Mouse (Mus musculus): ENCODE results near the gene Npas3. TPM values are rescaled to one million over a fixed set of nuclear protein-coding genes. Genes with fewer than 3 reads are reported as not detected.
"Not testable (repeated sequence)": the region's sequence is repeated elsewhere in the genome, so short reads cannot be mapped to it uniquely, and the experiment has no call there.

Npas3 gene
- not detected in 2 replicates for total RNA-seq (2017)

GRCm38 (mm10) chr12:53248101-53248727, at the start of gene Npas3:
Gene Npas3 (plus strand): TSS chr12:53248677.
- ATAC-seq (replicated peaks; ENCODE audit: low read depth, poor library complexity, severe bottlenecking) = no peak

- ATAC-seq (replicated peaks; ENCODE audit: low read depth, poor library complexity, severe bottlenecking) = no peak
Observed at GRCm38 (mm10) chr12:53217141-53217540, 31.3 kb upstream of the Npas3 start.

GRCm38 (mm10) chr12:53222742-53223141, 25.7 kb upstream of the Npas3 start:
- no peak for ATAC-seq (replicated peaks; ENCODE audit: low read depth, poor library complexity, severe bottlenecking)

GRCm38 (mm10) chr12:53227356-53227755, 21.1 kb upstream of the Npas3 start:
- ATAC-seq (replicated peaks; ENCODE audit: low read depth, poor library complexity, severe bottlenecking) = no peak

- no peak for ATAC-seq (replicated peaks; ENCODE audit: low read depth, poor library complexity, severe bottlenecking)
Observed at GRCm38 (mm10) chr12:53229419-53229818, 19.1 kb upstream of the Npas3 start.

- peak; percentile 33 for ATAC-seq (replicated peaks; ENCODE audit: low read depth, poor library complexity, severe bottlenecking)
Observed at GRCm38 (mm10) chr12:53246181-53246580, 2.3 kb upstream of the Npas3 start.

- peak; percentile 15; the same call in 1 of the 2 replicates for ATAC-seq (replicated peaks; ENCODE audit: low read depth, poor library complexity, severe bottlenecking)
Observed at GRCm38 (mm10) chr12:53246581-53247490, 1.6 kb upstream of the Npas3 start.

- ATAC-seq (replicated peaks; ENCODE audit: low read depth, poor library complexity, severe bottlenecking) = no peak
Observed at GRCm38 (mm10) chr12:53247491-53248035, 914 bp upstream of the Npas3 start.

GRCm38 (mm10) chr12:53248796-53249195, 319 bp downstream of the Npas3 start:
- ATAC-seq (replicated peaks; ENCODE audit: low read depth, poor library complexity, severe bottlenecking) = no peak

- ATAC-seq (replicated peaks; ENCODE audit: low read depth, poor library complexity, severe bottlenecking) = peak; percentile 31; the same call in 1 of the 2 replicates
Observed at GRCm38 (mm10) chr12:53251701-53252181, 3.3 kb downstream of the Npas3 start.

- no peak for ATAC-seq (replicated peaks; ENCODE audit: low read depth, poor library complexity, severe bottlenecking)
Observed at GRCm38 (mm10) chr12:53252213-53252571, 3.7 kb downstream of the Npas3 start.

- no peak for ATAC-seq (replicated peaks; ENCODE audit: low read depth, poor library complexity, severe bottlenecking)
Observed at GRCm38 (mm10) chr12:53252572-53253422, 4.3 kb downstream of the Npas3 start.

- ATAC-seq (replicated peaks; ENCODE audit: low read depth, poor library complexity, severe bottlenecking) = no peak
Observed at GRCm38 (mm10) chr12:53253461-53254159, 5.1 kb downstream of the Npas3 start.

- no peak for ATAC-seq (replicated peaks; ENCODE audit: low read depth, poor library complexity, severe bottlenecking)
Observed at GRCm38 (mm10) chr12:53254160-53254480, 5.6 kb downstream of the Npas3 start.

GRCm38 (mm10) chr12:53274502-53274901, 26.0 kb downstream of the Npas3 start:
- ATAC-seq (replicated peaks; ENCODE audit: low read depth, poor library complexity, severe bottlenecking) = not testable (repeated sequence)

- peak; percentile 71 for ATAC-seq (replicated peaks; ENCODE audit: low read depth, poor library complexity, severe bottlenecking)
Observed at GRCm38 (mm10) chr12:53277393-53277792, 28.9 kb downstream of the Npas3 start.

GRCm38 (mm10) chr12:53290341-53290740, 41.9 kb downstream of the Npas3 start:
- no peak for ATAC-seq (replicated peaks; ENCODE audit: low read depth, poor library complexity, severe bottlenecking)

- ATAC-seq (replicated peaks; ENCODE audit: low read depth, poor library complexity, severe bottlenecking) = no peak
Observed at GRCm38 (mm10) chr12:53290846-53291245, 42.4 kb downstream of the Npas3 start.

- no peak for ATAC-seq (replicated peaks; ENCODE audit: low read depth, poor library complexity, severe bottlenecking)
Observed at GRCm38 (mm10) chr12:53292010-53292409, 43.5 kb downstream of the Npas3 start.
